Mouse (Mus musculus): Measurements from ENCODE around the gene Opa3. TPM values are rescaled to one million over a fixed set of nuclear protein-coding genes. Genes with fewer than 3 reads are reported as not detected.
A peak's percentile ranks its signal among the peaks of the same experiment; 100 is the strongest.

The Opa3 gene
- polyA plus RNA-seq, 1 experiment from 2014 or later: 39.9 TPM

DNA sequence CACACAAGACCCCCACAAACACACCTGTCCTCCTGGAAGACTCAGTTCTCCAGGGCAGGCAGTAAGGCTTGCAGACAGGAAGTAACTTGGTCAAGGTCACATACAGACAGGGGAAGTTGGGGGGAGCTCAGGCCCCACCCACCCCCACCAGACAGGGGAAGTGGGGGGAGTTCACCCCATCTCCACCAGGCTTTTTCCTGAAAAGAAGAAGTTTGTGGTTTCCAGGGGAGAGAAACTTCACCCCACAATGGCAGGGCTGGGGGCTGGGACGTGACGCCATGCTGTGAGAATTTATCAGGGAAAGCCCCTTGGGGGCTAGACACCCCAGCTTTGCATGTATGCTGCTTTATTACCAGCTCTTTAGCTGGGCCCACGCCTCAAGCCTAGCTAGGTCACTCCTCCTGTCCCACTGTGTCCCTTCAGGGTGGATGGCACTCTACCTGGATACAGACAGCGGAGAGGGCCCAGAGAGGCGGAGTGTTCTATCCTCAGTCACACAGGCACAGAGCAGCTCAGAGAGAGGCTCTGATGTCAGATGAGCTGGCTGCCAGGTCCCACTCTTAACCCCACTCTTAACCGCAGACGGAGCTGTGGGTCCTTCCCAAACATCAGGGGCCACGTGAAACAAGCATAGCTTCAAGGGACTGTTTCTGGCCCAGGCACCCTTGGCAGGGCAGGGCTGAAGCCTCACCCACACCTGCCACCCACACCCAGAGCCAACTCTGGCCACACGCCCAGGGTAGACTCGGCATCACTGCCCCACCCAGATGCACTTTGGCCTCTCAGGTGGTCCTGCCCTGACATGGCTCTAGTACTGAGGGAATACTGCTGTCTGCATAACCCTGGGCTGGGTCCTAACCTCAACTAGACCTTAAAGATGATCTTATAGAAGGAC lies 38.0 kb downstream of the Opa3 start:
- H3K9ac ChIP-seq (ENCODE audit: low read depth, low read length): no peak overlapping the region
- peaks cover 20% of the 10 kb centered on the region for H3K4me1 ChIP-seq (ENCODE audit: control insufficient read depth, insufficient read depth, low read depth, low read length)
- H3K4me3 ChIP-seq (ENCODE audit: low read length): no peak overlapping the region
- H3K9me3 ChIP-seq (ENCODE audit: control insufficient read depth, low read length): no peaks in the 10 kb centered on the region
- H3K27ac ChIP-seq (ENCODE audit: low read depth, low read length): no peak overlapping the region
- ATAC-seq: no peak
- no peaks in the 10 kb centered on the region for H3K27me3 ChIP-seq (replicated peaks; ENCODE audit: control insufficient read depth, insufficient read depth, low read length)
- no peak overlapping the region for H3K4me2 ChIP-seq (ENCODE audit: low read length)
- WGBS: 81% methylated on average over 10 of the region's 10 CpGs
- peaks cover 12% of the 10 kb centered on the region; the same call in 1 of the 2 replicates for H3K36me3 ChIP-seq (ENCODE audit: control insufficient read depth, insufficient read depth, low read length)

DNA sequence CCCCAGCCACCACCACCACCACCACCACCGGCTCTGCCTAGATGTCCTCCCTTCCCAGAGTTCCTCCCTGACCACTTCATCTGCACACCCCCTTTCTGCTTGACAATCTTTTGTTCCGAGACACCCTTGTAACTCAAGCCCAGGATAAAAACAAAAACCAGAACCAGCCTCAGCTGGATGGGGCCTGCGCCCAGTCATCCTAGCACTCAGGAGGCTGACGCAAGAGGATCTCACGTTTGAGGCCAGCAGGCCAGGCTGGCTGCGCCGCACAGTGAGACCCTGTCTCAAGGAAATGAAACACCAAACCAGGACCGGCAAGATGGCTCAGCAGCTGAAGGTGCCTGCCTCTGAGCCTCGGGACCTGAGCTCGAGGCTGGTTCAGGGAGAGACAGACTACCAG lies 38.9 kb downstream of the Opa3 start:
- Histone ChIP-seq H3K27ac (ENCODE audit: low read depth, low read length) (no peak overlapping the region), H3K4me1 (ENCODE audit: control insufficient read depth, insufficient read depth, low read depth, low read length) (peaks cover 20% of the 10 kb centered on the region), H3K4me2 (ENCODE audit: low read length) (no peak overlapping the region), H3K36me3 (ENCODE audit: control insufficient read depth, insufficient read depth, low read length) (peaks cover 12% of the 10 kb centered on the region; the same call in 1 of the 2 replicates), H3K9ac (ENCODE audit: low read depth, low read length) (no peak overlapping the region), H3K4me3 (ENCODE audit: low read length) (no peak overlapping the region), H3K27me3 (replicated peaks; ENCODE audit: control insufficient read depth, insufficient read depth, low read length) (no peaks in the 10 kb centered on the region), H3K9me3 (ENCODE audit: control insufficient read depth, low read length) (no peaks in the 10 kb centered on the region)
- WGBS: 76% methylated on average over 10 of the region's 10 CpGs
- ATAC-seq: no peak

DNA sequence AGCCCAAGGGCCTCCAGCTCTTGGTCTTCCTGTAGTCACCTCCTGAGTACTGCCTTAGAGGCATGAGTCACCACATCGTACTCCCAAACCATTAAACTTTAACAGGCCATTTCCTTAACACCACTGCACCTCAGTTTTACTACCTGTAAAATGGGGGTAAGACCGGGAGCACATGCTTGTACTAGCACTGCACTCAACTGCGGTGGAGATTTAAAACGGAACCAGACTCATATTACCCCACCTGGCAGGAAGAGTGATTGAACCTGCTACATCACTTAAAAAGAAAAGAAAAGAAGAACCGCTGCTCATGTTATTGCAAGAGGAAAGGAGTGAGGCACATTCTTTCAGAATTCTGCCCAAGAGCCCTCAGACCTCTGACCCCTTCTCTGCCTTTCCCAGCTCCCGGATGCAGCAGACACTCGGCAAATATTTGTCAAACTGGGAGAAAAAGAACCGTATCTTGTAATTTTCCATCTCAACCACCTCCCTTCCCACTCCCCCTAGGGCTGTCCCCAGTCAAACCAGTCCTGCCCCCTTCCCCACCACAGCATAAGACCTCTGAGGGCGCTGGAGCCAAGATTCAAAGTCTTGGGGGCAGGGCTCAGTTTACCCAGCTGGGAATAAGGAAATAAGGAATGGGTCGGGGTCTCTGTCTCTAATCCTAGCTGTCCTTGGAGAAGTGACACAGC lies 41.0 kb downstream of the Opa3 start:
- no peak for ATAC-seq
- H3K4me2 ChIP-seq (ENCODE audit: low read length): peak overlapping the region; percentile 98
- peaks cover 20% of the 10 kb centered on the region for H3K4me1 ChIP-seq (ENCODE audit: control insufficient read depth, insufficient read depth, low read depth, low read length)
- 56% methylated on average over 10 of the region's 10 CpGs for WGBS
- no peaks in the 10 kb centered on the region for H3K27me3 ChIP-seq (replicated peaks; ENCODE audit: control insufficient read depth, insufficient read depth, low read length)
- H3K9me3 ChIP-seq (ENCODE audit: control insufficient read depth, low read length): no peaks in the 10 kb centered on the region
- peaks cover 7% of the 10 kb centered on the region; the same call in 1 of the 2 replicates for H3K36me3 ChIP-seq (ENCODE audit: control insufficient read depth, insufficient read depth, low read length)
- peak overlapping the region; percentile 86 for H3K9ac ChIP-seq (ENCODE audit: low read depth, low read length)
- peak overlapping the region; percentile 84 for H3K4me3 ChIP-seq (ENCODE audit: low read length)
- H3K27ac ChIP-seq (ENCODE audit: low read depth, low read length): peak overlapping the region; percentile 67

DNA sequence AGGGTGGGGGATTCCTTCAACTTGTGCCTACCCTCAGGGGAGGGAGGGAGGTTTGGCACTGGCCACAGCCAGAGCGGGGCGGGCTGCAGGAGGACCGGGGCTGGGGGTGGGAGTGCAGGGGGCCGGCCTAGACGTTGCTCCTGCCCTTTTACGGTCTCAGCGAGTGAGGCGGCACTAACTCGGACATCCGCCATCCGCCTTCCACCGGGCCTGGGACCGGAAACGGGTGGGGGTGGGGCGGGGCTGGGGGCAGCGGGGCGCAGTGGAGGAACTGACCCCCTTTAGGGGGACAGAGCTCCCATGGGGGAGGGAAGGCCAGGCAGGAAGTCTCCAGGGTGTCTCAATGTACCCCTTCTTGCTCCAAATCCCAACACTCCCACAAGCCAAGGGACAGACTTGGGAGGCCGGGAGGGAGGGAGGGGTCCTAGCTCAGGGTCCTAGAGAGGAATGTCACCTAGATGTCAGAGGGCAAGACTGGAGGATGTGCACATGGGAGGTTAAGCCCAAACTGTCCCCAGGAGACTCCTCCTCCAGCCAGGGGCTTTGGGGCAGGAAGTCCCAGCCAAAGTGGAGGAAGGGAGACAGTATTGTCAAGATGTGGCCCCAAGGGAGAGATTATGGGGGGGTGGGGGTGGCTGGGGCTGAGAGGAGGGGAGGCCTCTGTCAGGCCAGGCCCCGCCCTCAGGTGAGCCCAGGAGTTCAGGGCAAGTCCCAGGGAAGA lies 41.7 kb downstream of the Opa3 start:
- Histone ChIP-seq H3K9me3 (ENCODE audit: control insufficient read depth, low read length) (no peaks in the 10 kb centered on the region), H3K4me3 (ENCODE audit: low read length) (peak overlapping the region; percentile 84), H3K27me3 (replicated peaks; ENCODE audit: control insufficient read depth, insufficient read depth, low read length) (no peaks in the 10 kb centered on the region), H3K36me3 (ENCODE audit: control insufficient read depth, insufficient read depth, low read length) (no peaks in the 10 kb centered on the region), H3K4me2 (ENCODE audit: low read length) (peak overlapping the region; percentile 98), H3K9ac (ENCODE audit: low read depth, low read length) (peak overlapping the region; percentile 86), H3K4me1 (ENCODE audit: control insufficient read depth, insufficient read depth, low read depth, low read length) (peaks cover 20% of the 10 kb centered on the region), H3K27ac (ENCODE audit: low read depth, low read length) (peak overlapping the region; percentile 67)
- WGBS: under 1% methylated on average over 16 of the region's 19 CpGs
- peak; percentile 31; the same call in 1 of the 2 replicates for ATAC-seq

DNA sequence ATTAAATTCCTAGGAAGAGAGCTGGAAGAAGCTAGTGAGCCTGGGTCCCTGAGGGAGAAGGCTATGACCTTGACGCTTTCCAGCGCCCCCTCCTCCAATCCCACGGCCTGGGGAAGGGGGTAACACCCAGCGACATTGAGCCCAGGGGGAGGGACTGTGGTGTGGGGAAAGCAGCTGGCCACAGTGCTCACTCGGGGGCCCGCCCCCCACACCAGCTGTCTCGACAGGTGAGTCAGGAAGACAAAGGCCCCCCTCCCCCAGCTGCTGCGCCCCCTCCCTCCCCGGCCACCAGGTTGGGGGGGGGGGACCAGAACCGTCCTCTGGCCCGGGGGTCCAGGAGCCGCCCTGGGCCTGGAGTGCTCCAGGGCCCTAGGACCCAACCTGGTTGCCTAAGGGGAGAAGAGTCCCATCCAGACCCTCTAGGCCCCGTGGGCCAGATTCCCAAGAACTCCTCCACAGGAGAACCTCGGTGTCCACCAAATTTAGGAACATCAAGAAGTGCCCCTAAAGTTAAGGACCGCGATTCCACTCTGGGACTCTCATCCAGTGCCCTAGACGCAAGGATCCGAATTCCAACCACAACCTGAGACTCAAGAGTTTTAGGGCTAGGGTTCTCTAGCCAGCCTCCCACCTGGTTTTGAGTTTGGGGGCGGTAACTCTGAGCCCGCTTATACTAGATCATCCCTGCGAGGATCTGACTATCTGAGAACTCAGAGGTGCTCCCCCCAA lies 42.5 kb downstream of the Opa3 start:
- WGBS: 2% methylated on average over 15 of the region's 21 CpGs
- H3K9me3 ChIP-seq (ENCODE audit: control insufficient read depth, low read length): no peaks in the 10 kb centered on the region
- H3K27me3 ChIP-seq (replicated peaks; ENCODE audit: control insufficient read depth, insufficient read depth, low read length): no peaks in the 10 kb centered on the region
- peak overlapping the region; percentile 84 for H3K4me3 ChIP-seq (ENCODE audit: low read length)
- peak overlapping the region; percentile 86 for H3K9ac ChIP-seq (ENCODE audit: low read depth, low read length)
- peak overlapping the region; percentile 98 for H3K4me2 ChIP-seq (ENCODE audit: low read length)
- peak overlapping the region; percentile 89 for H3K27ac ChIP-seq (ENCODE audit: low read depth, low read length)
- peaks cover 20% of the 10 kb centered on the region for H3K4me1 ChIP-seq (ENCODE audit: control insufficient read depth, insufficient read depth, low read depth, low read length)
- 0 out of 2 replicates have a peak, but pooled peaks have one; percentile 0 for ATAC-seq
- H3K36me3 ChIP-seq (ENCODE audit: control insufficient read depth, insufficient read depth, low read length): no peaks in the 10 kb centered on the region

DNA sequence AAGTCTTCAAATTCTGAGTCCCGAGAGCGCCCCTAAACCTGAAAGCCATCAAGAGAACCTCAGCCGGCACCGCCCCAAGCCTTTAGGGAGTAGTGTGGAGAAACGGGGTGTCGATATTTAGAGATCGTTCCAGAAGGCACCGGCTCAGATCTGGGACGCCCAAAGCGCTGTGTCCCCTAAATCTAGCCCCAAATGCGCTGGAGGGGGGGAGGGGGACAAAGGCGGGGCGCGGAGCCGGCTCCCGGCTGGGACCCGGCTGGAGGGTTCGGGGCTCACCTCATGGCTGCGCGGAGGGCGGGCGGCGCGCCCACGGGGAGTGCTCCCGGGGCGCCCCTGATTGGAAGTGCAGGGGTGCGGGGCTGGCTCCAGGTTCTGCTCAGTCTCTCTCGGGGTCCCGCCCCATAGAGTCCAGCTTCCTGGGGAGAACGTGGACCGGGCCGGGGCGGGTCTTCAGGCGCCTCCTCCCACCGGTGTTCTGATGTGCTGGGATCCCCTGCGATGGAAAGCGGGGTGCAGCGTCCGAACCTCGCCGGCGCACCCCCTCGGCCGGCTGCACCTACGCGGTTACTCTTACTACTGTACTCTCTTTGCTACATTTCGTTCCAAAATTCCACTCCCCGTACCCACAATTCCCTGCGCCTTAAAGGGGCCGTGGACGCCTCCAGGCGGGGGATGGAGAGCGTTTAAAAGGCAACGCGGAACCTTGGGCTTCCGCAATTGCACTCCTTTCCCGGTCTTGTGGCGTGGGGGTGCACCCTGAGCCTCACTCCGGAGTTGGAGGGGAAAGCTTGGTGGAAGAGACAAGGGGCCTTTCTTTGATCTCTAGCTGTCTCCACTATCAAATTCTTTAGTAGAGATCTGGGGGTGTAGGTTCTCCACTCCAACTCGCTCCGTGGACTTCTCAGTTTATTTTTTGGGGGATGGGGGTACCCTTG lies 43.4 kb downstream of the Opa3 start, which contains the start of gene Vasp:
Gene Vasp (minus strand): TSS at position 580 of the 935 bp plus-strand sequence.
- peak; percentile 85 for ATAC-seq
- under 1% methylated on average over 49 of the region's 62 CpGs for WGBS
- Histone ChIP-seq H3K27ac (ENCODE audit: low read depth, low read length) (peak within 1 kb of the TSS; percentile 89), H3K36me3 (ENCODE audit: control insufficient read depth, insufficient read depth, low read length) (no peaks in the 10 kb centered on the region), H3K4me1 (ENCODE audit: control insufficient read depth, insufficient read depth, low read depth, low read length) (peaks cover 20% of the 10 kb centered on the region), H3K27me3 (replicated peaks; ENCODE audit: control insufficient read depth, insufficient read depth, low read length) (no peaks in the 10 kb centered on the region), H3K4me2 (ENCODE audit: low read length) (peak within 1 kb of the TSS; percentile 98), H3K4me3 (ENCODE audit: low read length) (peak within 1 kb of the TSS; percentile 84), H3K9ac (ENCODE audit: low read depth, low read length) (peak within 1 kb of the TSS; percentile 86), H3K9me3 (ENCODE audit: control insufficient read depth, low read length) (no peaks in the 10 kb centered on the region)

DNA sequence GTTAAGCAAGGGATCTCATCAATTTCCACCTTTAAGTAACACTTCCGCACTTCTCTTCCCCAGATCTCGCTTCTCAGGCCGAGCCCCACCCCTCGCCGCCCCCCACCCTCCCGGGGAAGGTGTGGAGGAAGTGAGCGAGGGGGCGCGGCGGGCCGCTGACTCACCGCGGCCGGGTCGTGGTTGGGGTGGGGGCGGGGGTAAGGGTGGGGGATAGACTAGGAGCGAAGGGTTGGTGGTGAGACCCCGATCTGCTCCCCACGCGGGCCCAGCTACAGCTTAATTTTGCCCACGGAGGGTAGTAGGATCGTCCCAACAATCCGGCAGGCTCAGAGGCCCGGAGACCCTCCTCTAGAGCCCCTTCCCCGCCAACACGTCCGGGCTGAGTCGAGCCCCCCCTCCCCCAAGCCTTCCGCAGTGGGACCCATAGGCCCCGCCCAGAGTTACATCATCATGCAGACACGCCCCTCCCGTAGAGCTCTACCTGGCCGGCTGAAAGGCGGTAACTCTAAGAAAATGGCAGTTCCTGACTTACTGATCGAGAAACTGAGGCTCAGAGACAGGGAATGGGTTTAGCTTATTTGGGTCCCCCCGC lies 44.1 kb downstream of the Opa3 start:
- peak overlapping the region; percentile 86 for H3K9ac ChIP-seq (ENCODE audit: low read depth, low read length)
- peak; percentile 67 for ATAC-seq
- under 1% methylated on average over 34 of the region's 36 CpGs for WGBS

More for the DNA sequence above, 44.1 kb downstream of the Opa3 start:
- no peaks in the 10 kb centered on the region for H3K36me3 ChIP-seq (ENCODE audit: control insufficient read depth, insufficient read depth, low read length)
- H3K27ac ChIP-seq (ENCODE audit: low read depth, low read length): peak overlapping the region; percentile 89
- no peaks in the 10 kb centered on the region for H3K9me3 ChIP-seq (ENCODE audit: control insufficient read depth, low read length)
- H3K4me1 ChIP-seq (ENCODE audit: control insufficient read depth, insufficient read depth, low read depth, low read length): peaks cover 20% of the 10 kb centered on the region
- H3K4me2 ChIP-seq (ENCODE audit: low read length): peak overlapping the region; percentile 98
- no peaks in the 10 kb centered on the region for H3K27me3 ChIP-seq (replicated peaks; ENCODE audit: control insufficient read depth, insufficient read depth, low read length)
- H3K4me3 ChIP-seq (ENCODE audit: low read length): peak overlapping the region; percentile 84

Measured in hindbrain, embryonic 16.5 days (tissue).